Mouse (Mus musculus) hindbrain, embryonic 14.5 days (tissue): ENCODE data around the gene Mrps9. TPM values are rescaled to one million over a fixed set of nuclear protein-coding genes. Genes with fewer than 3 reads are reported as not detected.

ENCODE experiments used
- ATAC-seq: fragments of 200-750 bp; cut with Nextera tagmentation; 2 replicates; pipeline ENCODE4 v1.8.0; 2017; ENCODE audit warnings: moderate number of reproducible peaks, mild to moderate bottlenecking, moderate TSS enrichment, moderate library complexity; ENCODE audit not compliant: low FRiP score
- DNase-seq: peaks from one replicate; pipeline ENCODE4 v3.0.0-alpha.2; 2015; ENCODE audit warnings: low spot score
- H3K27ac ChIP-seq: fragments of 300-500 bp; sonication (generic); 2 replicates; pipeline ENCODE4 v1.5.1; 2014; ENCODE audit warnings: mild to moderate bottlenecking, moderate library complexity
- H3K27me3 ChIP-seq: fragments of 300-500 bp; sonication (generic); 2 replicates; pipeline ENCODE4 v1.6.1; 2014; ENCODE audit warnings: mild to moderate bottlenecking, low read length, mixed read lengths; ENCODE audit not compliant: control insufficient read depth, insufficient read depth
- H3K36me3 ChIP-seq: fragments of 300-500 bp; sonication (generic); replicated peaks from 2 replicates; pipeline ENCODE4 v1.6.1; 2014; ENCODE audit not compliant: control insufficient read depth, insufficient read depth
- H3K4me1 ChIP-seq: fragments of 300-500 bp; sonication (generic); replicated peaks from 2 replicates; pipeline ENCODE4 v1.6.1; 2014; ENCODE audit warnings: antibody characterized with exemption, low read length, mixed read lengths; ENCODE audit not compliant: control insufficient read depth, insufficient read depth
- H3K4me2 ChIP-seq: fragments of 300-500 bp; sonication (generic); replicated peaks from 2 replicates; pipeline ENCODE4 v1.6.1; 2014; ENCODE audit warnings: mild to moderate bottlenecking, moderate library complexity
- H3K4me3 ChIP-seq: fragments of 300-500 bp; sonication (generic); replicated peaks from 2 replicates; pipeline ENCODE4 v1.5.1; 2014; ENCODE audit warnings: mild to moderate bottlenecking, low read length
- H3K9ac ChIP-seq: fragments of 300-500 bp; sonication (generic); 2 replicates; pipeline ENCODE4 v1.6.1; 2014
- H3K9me3 ChIP-seq: fragments of 300-500 bp; sonication (generic); 2 replicates; pipeline ENCODE4 v1.6.1; 2016; ENCODE audit warnings: low read length; ENCODE audit not compliant: control insufficient read depth
- WGBS: fragments of 180-500 bp; shearing (Covaris S2); extraction: QIAGEN DNeasy Blood & Tissue Kit; methylation state at CpG from one replicate; pipeline ENCODE4 v1.1.7; 2014; 5-methylcytosine and 5-hydroxymethylcytosine counted together
- polyA plus RNA-seq: library from polyadenylated mRNA; unstranded; fragments of >200 nt; fragmentation: Nextera tagmentation; extraction: Ambion mirVana; gene quantifications from 2 replicates; pipeline ENCODE4 v1.2.1, GENCODE M21; 2014

The Mrps9 gene
- polyA plus RNA-seq = 29.0 and 36.3 TPM in 2 replicates

DNA sequence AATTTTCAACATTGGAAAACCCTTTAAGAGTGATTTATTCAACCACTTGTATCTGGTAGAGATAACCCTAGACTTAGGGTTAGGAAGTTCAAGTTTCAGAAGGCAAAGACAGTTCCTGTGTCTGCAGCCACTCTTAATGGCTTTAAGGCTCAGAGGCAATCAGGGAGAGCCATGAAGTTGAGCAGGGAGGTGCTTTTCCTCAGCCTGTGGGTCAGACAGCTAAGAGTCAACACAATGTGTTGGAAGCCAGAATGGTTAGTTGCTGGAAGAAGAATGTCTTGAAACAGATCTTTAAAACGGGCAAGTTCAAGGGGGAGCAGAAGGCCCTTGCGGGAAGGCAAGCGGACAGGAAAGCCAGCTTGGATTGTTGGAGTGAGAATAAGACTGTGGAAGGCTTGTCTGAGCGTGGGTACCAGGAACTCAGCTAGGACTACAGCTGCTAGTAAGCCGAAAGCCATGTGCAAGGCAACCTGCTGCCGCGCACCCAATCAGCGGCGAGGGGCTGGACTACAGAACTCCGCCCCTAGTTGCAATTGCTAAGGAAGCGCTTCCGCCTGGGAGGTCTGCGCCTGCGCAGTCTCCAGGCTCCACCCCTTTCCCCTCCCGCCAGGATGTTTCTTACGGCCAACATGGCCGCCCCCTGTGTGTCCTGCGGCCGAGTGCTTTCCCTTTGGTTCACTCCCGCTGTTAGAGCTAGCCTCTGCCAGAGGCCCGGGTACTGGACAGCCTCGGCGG is at the start of gene Mrps9:
Mrps9 (plus strand) TSS at position 571 of the 735 bp plus-strand sequence.
- no peaks in the 10 kb centered on the region for H3K27me3 ChIP-seq
- H3K4me3 ChIP-seq = peak within 1 kb of the TSS; percentile 50
- WGBS = 1% methylated on average over 23 of the region's 23 CpGs
- no peaks in the 10 kb centered on the region for H3K36me3 ChIP-seq
- H3K27ac ChIP-seq = peak within 1 kb of the TSS; percentile 28; the same call in 1 of the 2 replicates
- H3K4me2 ChIP-seq = peak within 1 kb of the TSS; percentile 71
- peaks cover 4% of the 10 kb centered on the region for H3K4me1 ChIP-seq
- H3K9me3 ChIP-seq = no peaks in the 10 kb centered on the region
- ATAC-seq = peak; percentile 100
- H3K9ac ChIP-seq = peak within 1 kb of the TSS; percentile 60
- DNase-seq = peak; percentile 98

- ATAC-seq (no peak), DNase-seq (no peak)
- H3K27me3 ChIP-seq = no peaks in the 10 kb centered on the region
- no peaks in the 10 kb centered on the region for H3K9me3 ChIP-seq
- H3K4me3 ChIP-seq = no peak overlapping the region
- 87% methylated on average over 6 of the region's 6 CpGs for WGBS
- H3K4me1 ChIP-seq = no peaks in the 10 kb centered on the region
- no peak overlapping the region for H3K27ac ChIP-seq
- H3K4me2 ChIP-seq = no peak overlapping the region
- H3K36me3 ChIP-seq = no peaks in the 10 kb centered on the region
- H3K9ac ChIP-seq = no peak overlapping the region
Observed at GRCm38 (mm10) chr1:42813301-42813845, 37.7 kb upstream of the Mrps9 start.

- Histone ChIP-seq H3K4me3 (no peak overlapping the region), H3K36me3 (no peaks in the 10 kb centered on the region), H3K27me3 (no peaks in the 10 kb centered on the region), H3K9ac (no peak overlapping the region), H3K9me3 (no peaks in the 10 kb centered on the region), H3K27ac (no peak overlapping the region), H3K4me1 (no peaks in the 10 kb centered on the region), H3K4me2 (no peak overlapping the region)
- WGBS = 76% methylated on average over 15 of the region's 15 CpGs
- ATAC-seq (no peak), DNase-seq (no peak)
Observed at GRCm38 (mm10) chr1:42814798-42815619, 36.0 kb upstream of the Mrps9 start.

GRCm38 (mm10) chr1:42851398-42851767 is 350 bp downstream of the Mrps9 start:
- no peak; the same call in 1 of the 2 replicates for ATAC-seq
- Histone ChIP-seq H3K9me3 (no peaks in the 10 kb centered on the region), H3K9ac (peak overlapping the region; percentile 60), H3K36me3 (no peaks in the 10 kb centered on the region), H3K4me2 (peak overlapping the region; percentile 71), H3K27ac (peak overlapping the region; percentile 28; the same call in 1 of the 2 replicates), H3K4me1 (peaks cover 4% of the 10 kb centered on the region), H3K4me3 (peak overlapping the region; percentile 50), H3K27me3 (no peaks in the 10 kb centered on the region)
- no peak for DNase-seq
- WGBS = under 1% methylated on average over 21 of the region's 21 CpGs

GRCm38 (mm10) chr1:42851810-42852209 is 777 bp downstream of the Mrps9 start:
- Histone ChIP-seq H3K4me3 (peak overlapping the region; percentile 50), H3K4me2 (peak overlapping the region; percentile 71), H3K9me3 (no peaks in the 10 kb centered on the region), H3K27ac (no peak overlapping the region), H3K27me3 (no peaks in the 10 kb centered on the region), H3K4me1 (peaks cover 4% of the 10 kb centered on the region), H3K9ac (peak overlapping the region; percentile 60), H3K36me3 (no peaks in the 10 kb centered on the region)
- DNase-seq (no peak), ATAC-seq (no peak)
- 4% methylated on average over 16 of the region's 16 CpGs for WGBS

GRCm38 (mm10) chr1:42864719-42865250 is 13.8 kb downstream of the Mrps9 start:
- no peaks in the 10 kb centered on the region for H3K27me3 ChIP-seq
- ATAC-seq (no peak), DNase-seq (no peak)
- no peak overlapping the region for H3K9ac ChIP-seq
- H3K4me2 ChIP-seq = no peak overlapping the region
- 97% methylated on average over 5 of the region's 5 CpGs for WGBS
- peaks cover 3% of the 10 kb centered on the region; the same call in 1 of the 2 replicates for H3K9me3 ChIP-seq
- H3K4me3 ChIP-seq = no peak overlapping the region
- no peak overlapping the region for H3K27ac ChIP-seq
- no peaks in the 10 kb centered on the region for H3K4me1 ChIP-seq
- H3K36me3 ChIP-seq = 0 out of 2 replicates have a peak, but pooled peaks cover 7% of the 10 kb centered on the region

DNA sequence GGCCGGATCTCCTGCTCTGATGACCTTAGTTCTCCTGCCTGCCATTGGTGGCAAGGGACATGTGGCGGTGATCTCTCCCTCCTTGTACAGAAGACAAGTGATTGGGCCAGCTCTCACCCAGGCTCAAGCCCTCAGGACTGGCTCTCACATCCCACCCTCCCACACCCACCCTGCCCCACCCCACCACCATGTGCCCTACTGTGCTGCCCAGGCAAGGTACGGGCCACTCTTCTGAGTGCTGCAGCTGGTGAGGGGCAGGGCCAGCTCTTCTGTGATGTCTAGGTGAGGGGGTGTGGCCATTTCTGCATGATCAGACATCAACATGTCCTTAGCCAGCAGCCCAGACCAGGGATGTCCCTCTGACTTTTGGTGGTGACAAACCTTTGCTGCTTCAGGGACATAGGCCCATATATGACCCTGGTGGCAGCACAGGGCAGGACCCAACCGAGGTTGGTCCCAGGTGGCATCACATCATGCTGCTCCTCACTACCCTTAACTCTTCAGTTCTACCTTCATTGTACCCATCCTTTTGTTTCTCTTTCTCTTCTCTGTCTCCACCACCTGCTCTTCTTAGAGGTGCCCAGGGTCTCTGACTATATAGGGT is 14.4 kb downstream of the Mrps9 start:
- ATAC-seq = no peak; the same call in 1 of the 2 replicates
- H3K9me3 ChIP-seq = peaks cover 3% of the 10 kb centered on the region; the same call in 1 of the 2 replicates

DNA sequence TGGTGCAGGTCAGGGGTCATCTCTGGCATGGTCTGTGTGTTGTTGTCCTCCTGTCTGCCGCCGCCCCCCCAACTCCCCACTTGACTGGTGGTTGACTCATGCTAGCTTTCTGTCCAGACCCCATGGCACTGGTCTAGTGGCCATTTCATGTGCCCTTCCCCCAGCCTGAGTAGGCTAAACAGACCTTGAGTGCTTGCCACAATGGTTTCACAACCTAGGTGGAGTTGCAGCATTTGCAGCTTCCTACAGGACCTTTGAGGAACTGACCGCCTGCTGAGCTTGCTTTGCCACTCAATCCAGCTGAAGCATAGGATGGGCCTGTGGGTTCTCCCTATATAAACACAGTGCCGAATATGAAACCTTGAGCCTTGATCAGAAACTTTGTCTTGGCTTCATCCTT is 15.0 kb downstream of the Mrps9 start:
- Histone ChIP-seq H3K9me3 (peaks cover 3% of the 10 kb centered on the region; the same call in 1 of the 2 replicates), H3K4me2 (no peak overlapping the region), H3K9ac (no peak overlapping the region), H3K4me3 (no peak overlapping the region), H3K27me3 (no peaks in the 10 kb centered on the region), H3K36me3 (0 out of 2 replicates have a peak, but pooled peaks cover 7% of the 10 kb centered on the region), H3K4me1 (no peaks in the 10 kb centered on the region), H3K27ac (no peak overlapping the region)
- 93% methylated on average over 4 of the region's 4 CpGs for WGBS
- DNase-seq = no peak
- no peak for ATAC-seq

More for the DNA sequence above, 14.4 kb downstream of the Mrps9 start:
- no peak for DNase-seq
- Histone ChIP-seq H3K4me3 (no peak overlapping the region), H3K27ac (no peak overlapping the region), H3K27me3 (no peaks in the 10 kb centered on the region), H3K4me2 (no peak overlapping the region), H3K36me3 (0 out of 2 replicates have a peak, but pooled peaks cover 7% of the 10 kb centered on the region), H3K4me1 (no peaks in the 10 kb centered on the region), H3K9ac (no peak overlapping the region)
- WGBS = 97% methylated on average over 4 of the region's 4 CpGs
